Mouse (Mus musculus): ENCODE data around the gene Mgat4a. TPM values are rescaled to one million over a fixed set of nuclear protein-coding genes. Genes with fewer than 3 reads are reported as not detected.

Gene Mgat4a
- polyA plus RNA-seq, 1 experiment from 2014 or later: 17.2 TPM

Other genes starting within 250 kb of the Mgat4a start
- gene Inpp4a, start 241.2 kb downstream of the Mgat4a start, polyA plus RNA-seq (2014; fragmentation: Nextera tagmentation; extraction: Ambion mirVana): 67.9 and 72.2 TPM in 2 replicates
- 72.7 and 76.1 TPM in 2 replicates for gene Coa5, start 110.9 kb downstream of the Mgat4a start, polyA plus RNA-seq (2014; fragmentation: Nextera tagmentation; extraction: Ambion mirVana)
- 120 and 126 TPM in 2 replicates for gene Unc50, start 110.9 kb downstream of the Mgat4a start, polyA plus RNA-seq (2014; fragmentation: Nextera tagmentation; extraction: Ambion mirVana)
- 2.6 and 3.5 TPM in 2 replicates for gene 2010300C02Rik, start 179.1 kb upstream of the Mgat4a start, polyA plus RNA-seq (2014; fragmentation: Nextera tagmentation; extraction: Ambion mirVana)

Measured in neural tube, embryonic 14.5 days (tissue).